Mouse (Mus musculus): ENCODE measurements around the gene H2-T22. TPM values are rescaled to one million over a fixed set of nuclear protein-coding genes. Genes with fewer than 3 reads are reported as not detected.

H2-T22 gene
- total and polyA plus RNA-seq, 3 experiments, result 10.6 to 26.1 (median 16.4) TPM

DNA sequence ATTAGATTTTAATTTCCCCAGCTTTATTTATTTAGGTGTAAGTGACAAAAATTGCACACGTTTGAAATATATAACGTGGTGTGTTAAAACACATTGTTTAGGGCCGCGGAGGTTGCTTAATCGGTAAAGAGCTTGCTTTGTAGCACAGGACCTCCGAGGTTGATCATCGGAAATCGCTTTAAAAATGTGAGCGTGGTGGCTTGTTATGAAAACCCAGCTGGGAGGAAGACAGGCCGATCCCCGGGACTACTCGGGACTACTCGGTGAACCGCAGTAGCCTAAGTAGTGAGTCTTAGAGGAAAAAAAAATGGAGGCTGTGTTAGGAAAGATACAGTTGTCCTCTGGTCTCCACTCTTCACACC, 47.7 kb downstream of the H2-T22 start:
- Histone ChIP-seq H3K4me1 (ENCODE audit: control insufficient read depth in 1 of 2, insufficient read depth in 2 of 2) (peaks cover 4 to 12% of the 10 kb centered on the region in 2 experiments; a peak in 2 of 4 replicates), H3K36me3 (replicated peaks in 1 of 2; ENCODE audit: control insufficient read depth in 1 of 2, insufficient read depth in 1 of 2, low read length in 1 of 2) (peaks cover 0 to 7% of the 10 kb centered on the region in 2 experiments), H3K9me3 (replicated peaks; ENCODE audit: low read length) (no peaks in the 10 kb centered on the region), H3K27ac (ENCODE audit: insufficient read depth, low read depth) (0 out of 2 replicates have a peak overlapping the region, but pooled peaks have one; percentile 17), H3K9ac (ENCODE audit: insufficient read depth, low read depth) (peak overlapping the region; percentile 96), H3K27me3 (replicated peaks) (no peaks in the 10 kb centered on the region), H3K79me2 (replicated peaks; ENCODE audit: control insufficient read depth, extremely low read depth, insufficient read depth, poor library complexity, severe bottlenecking) (peaks cover 26% of the 10 kb centered on the region), H3K4me2 (ENCODE audit: insufficient read depth, low read depth, poor library complexity, severe bottlenecking) (peak overlapping the region; percentile 85), H3K4me3 (replicated peaks in 1 of 3; ENCODE audit: low read depth in 2 of 3, low read length in 2 of 3, poor library complexity in 1 of 3) (peak overlapping the region; percentile 69 to 73 (median 69))
- TF ChIP-seq MAX (IDR thresholded peaks at IDR 0.05; ENCODE audit: low read length), result no peak
- peak; percentile 2; the same call in 1 of the 2 replicates for TF ChIP-seq MXI1 (IDR thresholded peaks at IDR 0.05; ENCODE audit: low read depth, low read length)
- 0 out of 2 replicates have a peak, but pooled peaks have one; percentile 6 for TF ChIP-seq MAZ (IDR thresholded peaks at IDR 0.05; ENCODE audit: low read depth, low read length)
- TF ChIP-seq CHD1 (IDR thresholded peaks at IDR 0.05; ENCODE audit: low read depth, low read length), result peak; percentile 63; the same call in 1 of the 2 replicates
- TF ChIP-seq HCFC1 (IDR thresholded peaks at IDR 0.05; ENCODE audit: low read depth, low read length), result no peak
- no peak for TF ChIP-seq TBP (conservative IDR thresholded peaks at IDR 0.05; ENCODE audit: low read depth, low read length)
- TF ChIP-seq KAT2A (IDR thresholded peaks at IDR 0.05; ENCODE audit: insufficient replicate concordance, low read length), result no peak
- TF ChIP-seq USF2 (conservative IDR thresholded peaks at IDR 0.05; ENCODE audit: low read depth, low read length), result no peak
- in situ Hi-C loops (cut with MboI; ENCODE audit: low pct_ligation_motif_present, low pct_unique_long_range_greater_than_20kb, low sequenced_read_pairs), result no loop called here
- dilution Hi-C loops (cut with MboI; ENCODE audit: extremely low pct_ligation_motif_present, extremely low pct_unique_long_range_greater_than_20kb, low sequenced_read_pairs), result no loop called here
- no peak for DNase-seq (ENCODE audit: extremely low read depth)

DNA sequence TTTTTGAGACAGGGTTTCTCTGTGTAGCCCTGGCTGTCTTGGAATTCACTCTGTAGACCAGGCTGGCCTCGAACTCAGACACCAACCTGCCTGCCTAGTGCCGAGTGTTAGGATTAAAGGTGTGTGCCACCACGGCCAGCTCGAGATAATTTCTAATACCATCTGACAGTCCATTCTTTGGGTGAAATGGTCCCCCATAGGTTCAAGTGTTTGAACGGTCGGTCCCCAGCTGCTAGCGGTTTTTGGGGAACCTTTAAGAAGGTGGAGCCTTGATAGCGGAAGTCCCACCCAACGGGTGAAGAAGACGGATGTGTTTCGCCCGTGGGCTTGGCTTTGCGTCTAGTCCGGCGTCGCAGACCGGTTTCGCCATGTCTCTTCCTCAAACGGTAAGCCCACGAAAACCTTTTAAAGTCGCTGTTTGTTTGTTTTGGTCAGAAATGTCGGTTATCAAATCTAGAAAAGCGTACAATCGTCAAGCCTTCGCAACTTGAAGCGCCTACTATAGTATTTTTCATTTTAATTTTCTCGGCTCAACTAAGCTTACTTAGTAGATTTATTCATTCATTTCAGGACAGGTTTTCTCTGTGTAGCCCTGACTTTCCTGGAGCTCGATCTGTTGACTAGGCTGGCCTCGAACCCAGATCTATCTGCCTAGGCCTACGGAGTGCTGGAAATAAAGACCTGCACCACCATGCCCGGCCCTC, 48.2 kb downstream of the H2-T22 start:
- Histone ChIP-seq H3K79me2 (replicated peaks; ENCODE audit: control insufficient read depth, extremely low read depth, insufficient read depth, poor library complexity, severe bottlenecking) (peaks cover 24% of the 10 kb centered on the region), H3K9ac (ENCODE audit: insufficient read depth, low read depth) (peak overlapping the region; percentile 96), H3K36me3 (replicated peaks in 1 of 2; ENCODE audit: control insufficient read depth in 1 of 2, insufficient read depth in 1 of 2, low read length in 1 of 2) (peaks cover 0 to 12% of the 10 kb centered on the region in 2 experiments), H3K27me3 (replicated peaks) (no peaks in the 10 kb centered on the region), H3K4me1 (ENCODE audit: control insufficient read depth in 1 of 2, insufficient read depth in 2 of 2) (peaks cover 4 to 10% of the 10 kb centered on the region in 2 experiments; a peak in 2 of 4 replicates), H3K4me3 (replicated peaks in 1 of 3; ENCODE audit: low read depth in 2 of 3, low read length in 2 of 3, poor library complexity in 1 of 3) (peak overlapping the region; percentile 69 to 73 (median 69)), H3K9me3 (replicated peaks; ENCODE audit: low read length) (no peaks in the 10 kb centered on the region), H3K4me2 (ENCODE audit: insufficient read depth, low read depth, poor library complexity, severe bottlenecking) (peak overlapping the region; percentile 85; the same call in 1 of the 2 replicates), H3K27ac (ENCODE audit: insufficient read depth, low read depth) (peak overlapping the region; percentile 60)
- in situ Hi-C loops (cut with MboI; ENCODE audit: low pct_ligation_motif_present, low pct_unique_long_range_greater_than_20kb, low sequenced_read_pairs), result no loop called here
- dilution Hi-C loops (cut with MboI; ENCODE audit: extremely low pct_ligation_motif_present, extremely low pct_unique_long_range_greater_than_20kb, low sequenced_read_pairs), result no loop called here
- peak; percentile 82 for TF ChIP-seq HCFC1 (IDR thresholded peaks at IDR 0.05; ENCODE audit: low read depth, low read length)
- TF ChIP-seq ELF1 (IDR thresholded peaks at IDR 0.05; ENCODE audit: low read depth, low read length), result peak; percentile 88
- no peak for TF ChIP-seq CHD2 (IDR thresholded peaks at IDR 0.05; ENCODE audit: low read length)
- no peak for TF ChIP-seq ETS1 (conservative IDR thresholded peaks at IDR 0.05; ENCODE audit: low read depth, low read length)
- TF ChIP-seq POLR2AphosphoS2 (IDR thresholded peaks at IDR 0.05; ENCODE audit: low read depth, low read length), result peak; percentile 82; the same call in 1 of the 2 replicates
- peak; percentile 79; the same call in 1 of the 2 replicates for TF ChIP-seq CHD1 (IDR thresholded peaks at IDR 0.05; ENCODE audit: low read depth, low read length)
- TF ChIP-seq MXI1 (IDR thresholded peaks at IDR 0.05; ENCODE audit: low read depth, low read length), result peak; percentile 85; the same call in 1 of the 2 replicates
- TF ChIP-seq IRF4 (IDR thresholded peaks at IDR 0.05; ENCODE audit: low read depth, low read length), result peak; percentile 26; the same call in 1 of the 2 replicates
- peak; percentile 91 for TF ChIP-seq NELFE (IDR thresholded peaks at IDR 0.05; ENCODE audit: low read depth, low read length)
- peak; percentile 92 for TF ChIP-seq SIN3A (IDR thresholded peaks at IDR 0.05; ENCODE audit: low read length)
- peak; percentile 82; the same call in 1 of the 2 replicates for TF ChIP-seq ZMIZ1 (IDR thresholded peaks at IDR 0.05; ENCODE audit: low read depth, low read length)
- TF ChIP-seq MYC (IDR thresholded peaks at IDR 0.05; ENCODE audit: low read depth, low read length), result no peak
- no peak for TF ChIP-seq RAD21 (IDR thresholded peaks at IDR 0.05; ENCODE audit: low read depth, low read length)
- TF ChIP-seq TBP (conservative IDR thresholded peaks at IDR 0.05; ENCODE audit: low read depth, low read length), result peak; percentile 82; the same call in 1 of the 2 replicates
- peak; percentile 61 for TF ChIP-seq TCF12 (IDR thresholded peaks at IDR 0.05; ENCODE audit: low read depth, low read length)
- TF ChIP-seq POLR2A (IDR thresholded peaks at IDR 0.05; ENCODE audit: low read depth, low read length), result peak; percentile 92
- DNase-seq (ENCODE audit: extremely low read depth), result peak; percentile 92

Data from CH12.LX (cell line).